Mouse (Mus musculus): Measurements from ENCODE around the gene Trim25. TPM values are rescaled to one million over a fixed set of nuclear protein-coding genes. Genes with fewer than 3 reads are reported as not detected.

Trim25 gene
- 13.4 and 13.8 TPM in 2 replicates for polyA plus RNA-seq (2014; fragmentation: Nextera tagmentation; extraction: Ambion mirVana)

GRCm38 (mm10) chr11:88998974-88999722 lies at the start of gene Trim25:
Trim25 (plus strand) TSS chr11:88999376.
- WGBS, result 3% methylated on average over 48 of the region's 48 CpGs
- peak; percentile 94 for DNase-seq
- TF ChIP-seq CTCF (IDR thresholded peaks at IDR 0.05; ENCODE audit: low read depth), result peak; percentile 4; the same call in 1 of the 2 replicates

GRCm38 (mm10) chr11:88949802-88950639 lies 49.2 kb upstream of the Trim25 start:
- no peak overlapping the region for H3K4me2 ChIP-seq
- H3K9me3 ChIP-seq (ENCODE audit: low read depth, low read length), result no peaks in the 10 kb centered on the region
- peaks cover 34% of the 10 kb centered on the region for H3K36me3 ChIP-seq (ENCODE audit: insufficient read depth)
- H3K4me1 ChIP-seq (ENCODE audit: insufficient read depth), result 0 out of 2 replicates have a peak, but pooled peaks cover 7% of the 10 kb centered on the region
- no peak overlapping the region for H3K4me3 ChIP-seq (ENCODE audit: low read depth, low read length)
- no peaks in the 10 kb centered on the region for H3K27me3 ChIP-seq (ENCODE audit: insufficient read depth, low read length)
- H3K9ac ChIP-seq, result no peak overlapping the region
- TF ChIP-seq CTCF (IDR thresholded peaks at IDR 0.05; ENCODE audit: low read depth), result no peak
- 73% methylated on average over 8 of the region's 8 CpGs for WGBS
- no peak for DNase-seq
- no peak overlapping the region for H3K27ac ChIP-seq (ENCODE audit: low read depth)
- ATAC-seq (ENCODE audit: insufficient read depth), result no peak

More at GRCm38 (mm10) chr11:88998974-88999722, at the start of gene Trim25:
- Histone ChIP-seq H3K9ac (peak within 1 kb of the TSS; percentile 70), H3K4me2 (peak within 1 kb of the TSS; percentile 80), H3K4me1 (ENCODE audit: insufficient read depth) (peaks cover 9% of the 10 kb centered on the region; the same call in 1 of the 2 replicates), H3K36me3 (ENCODE audit: insufficient read depth) (no peaks in the 10 kb centered on the region), H3K27me3 (ENCODE audit: insufficient read depth, low read length) (no peaks in the 10 kb centered on the region), H3K4me3 (ENCODE audit: low read depth, low read length) (peak within 1 kb of the TSS; percentile 65), H3K9me3 (ENCODE audit: low read depth, low read length) (no peaks in the 10 kb centered on the region), H3K27ac (ENCODE audit: low read depth) (peak within 1 kb of the TSS; percentile 46; the same call in 1 of the 2 replicates)
- peak; percentile 90 for ATAC-seq (ENCODE audit: insufficient read depth)

- Histone ChIP-seq H3K4me3 (ENCODE audit: low read depth, low read length) (no peak overlapping the region), H3K4me1 (ENCODE audit: insufficient read depth) (0 out of 2 replicates have a peak, but pooled peaks cover 7% of the 10 kb centered on the region), H3K4me2 (no peak overlapping the region), H3K9me3 (ENCODE audit: low read depth, low read length) (no peaks in the 10 kb centered on the region), H3K36me3 (ENCODE audit: insufficient read depth) (peaks cover 27% of the 10 kb centered on the region), H3K27ac (ENCODE audit: low read depth) (no peak overlapping the region), H3K27me3 (ENCODE audit: insufficient read depth, low read length) (no peaks in the 10 kb centered on the region), H3K9ac (no peak overlapping the region)
- ATAC-seq (ENCODE audit: insufficient read depth), result no peak
- TF ChIP-seq CTCF (IDR thresholded peaks at IDR 0.05; ENCODE audit: low read depth), result no peak
- 71% methylated on average over 13 of the region's 13 CpGs for WGBS
- no peak for DNase-seq
Observed at GRCm38 (mm10) chr11:88950640-88951250, 48.4 kb upstream of the Trim25 start.

- H3K27ac ChIP-seq (ENCODE audit: low read depth), result no peak overlapping the region
- peaks cover 25% of the 10 kb centered on the region for H3K36me3 ChIP-seq (ENCODE audit: insufficient read depth)
- no peak overlapping the region for H3K9ac ChIP-seq
- 0 out of 2 replicates have a peak, but pooled peaks cover 7% of the 10 kb centered on the region for H3K4me1 ChIP-seq (ENCODE audit: insufficient read depth)
- no peak for DNase-seq
- no peaks in the 10 kb centered on the region for H3K9me3 ChIP-seq (ENCODE audit: low read depth, low read length)
- no peaks in the 10 kb centered on the region for H3K27me3 ChIP-seq (ENCODE audit: insufficient read depth, low read length)
- no peak for TF ChIP-seq CTCF (IDR thresholded peaks at IDR 0.05; ENCODE audit: low read depth)
- WGBS, result 89% methylated on average over 2 of the region's 2 CpGs
- ATAC-seq (ENCODE audit: insufficient read depth), result no peak
- no peak overlapping the region for H3K4me2 ChIP-seq
- no peak overlapping the region for H3K4me3 ChIP-seq (ENCODE audit: low read depth, low read length)
Observed at GRCm38 (mm10) chr11:88951576-88951975, 47.6 kb upstream of the Trim25 start.

GRCm38 (mm10) chr11:88952117-88952516 lies 47.1 kb upstream of the Trim25 start:
- Histone ChIP-seq H3K9me3 (ENCODE audit: low read depth, low read length) (no peaks in the 10 kb centered on the region), H3K27ac (ENCODE audit: low read depth) (no peak overlapping the region), H3K9ac (no peak overlapping the region), H3K4me3 (ENCODE audit: low read depth, low read length) (no peak overlapping the region), H3K27me3 (ENCODE audit: insufficient read depth, low read length) (no peaks in the 10 kb centered on the region), H3K4me1 (ENCODE audit: insufficient read depth) (0 out of 2 replicates have a peak, but pooled peaks cover 7% of the 10 kb centered on the region), H3K36me3 (ENCODE audit: insufficient read depth) (peaks cover 19% of the 10 kb centered on the region), H3K4me2 (no peak overlapping the region)
- TF ChIP-seq CTCF (IDR thresholded peaks at IDR 0.05; ENCODE audit: low read depth), result no peak
- whole genome bisulfite sequencing, result 90% methylated on average over 5 of the region's 5 CpGs
- DNase-seq (no peak), ATAC-seq (ENCODE audit: insufficient read depth) (no peak)

GRCm38 (mm10) chr11:88953582-88953981 lies 45.6 kb upstream of the Trim25 start:
- Histone ChIP-seq H3K4me3 (ENCODE audit: low read depth, low read length) (no peak overlapping the region), H3K9me3 (ENCODE audit: low read depth, low read length) (no peaks in the 10 kb centered on the region), H3K27me3 (ENCODE audit: insufficient read depth, low read length) (no peaks in the 10 kb centered on the region), H3K4me2 (no peak overlapping the region), H3K9ac (no peak overlapping the region), H3K27ac (ENCODE audit: low read depth) (no peak overlapping the region), H3K36me3 (ENCODE audit: insufficient read depth) (peaks cover 19% of the 10 kb centered on the region), H3K4me1 (ENCODE audit: insufficient read depth) (0 out of 2 replicates have a peak, but pooled peaks cover 7% of the 10 kb centered on the region)
- DNase-seq, result no peak
- TF ChIP-seq CTCF (IDR thresholded peaks at IDR 0.05; ENCODE audit: low read depth), result no peak
- ATAC-seq (ENCODE audit: insufficient read depth), result no peak
- 91% methylated on average over 3 of the region's 3 CpGs for WGBS
